Mouse (Mus musculus): ENCODE measurements around the gene Inafm1.

- TF ChIP-seq CTCF (IDR thresholded peaks at IDR 0.05) (no peak), EP300 (IDR thresholded peaks at IDR 0.05) (no peak)
Measured at GRCm38 (mm10) chr7:16310521-16311452, 37.4 kb upstream of the Inafm1 start.
